Mouse (Mus musculus): Measurements from ENCODE around the gene Cabin1. TPM values are rescaled to one million over a fixed set of nuclear protein-coding genes. Genes with fewer than 3 reads are reported as not detected.
A peak's percentile ranks its signal among the peaks of the same experiment; 100 is the strongest.

The Cabin1 gene
- polyA plus RNA-seq, 1 experiment from 2014 or later, result 50.0 TPM

DNA sequence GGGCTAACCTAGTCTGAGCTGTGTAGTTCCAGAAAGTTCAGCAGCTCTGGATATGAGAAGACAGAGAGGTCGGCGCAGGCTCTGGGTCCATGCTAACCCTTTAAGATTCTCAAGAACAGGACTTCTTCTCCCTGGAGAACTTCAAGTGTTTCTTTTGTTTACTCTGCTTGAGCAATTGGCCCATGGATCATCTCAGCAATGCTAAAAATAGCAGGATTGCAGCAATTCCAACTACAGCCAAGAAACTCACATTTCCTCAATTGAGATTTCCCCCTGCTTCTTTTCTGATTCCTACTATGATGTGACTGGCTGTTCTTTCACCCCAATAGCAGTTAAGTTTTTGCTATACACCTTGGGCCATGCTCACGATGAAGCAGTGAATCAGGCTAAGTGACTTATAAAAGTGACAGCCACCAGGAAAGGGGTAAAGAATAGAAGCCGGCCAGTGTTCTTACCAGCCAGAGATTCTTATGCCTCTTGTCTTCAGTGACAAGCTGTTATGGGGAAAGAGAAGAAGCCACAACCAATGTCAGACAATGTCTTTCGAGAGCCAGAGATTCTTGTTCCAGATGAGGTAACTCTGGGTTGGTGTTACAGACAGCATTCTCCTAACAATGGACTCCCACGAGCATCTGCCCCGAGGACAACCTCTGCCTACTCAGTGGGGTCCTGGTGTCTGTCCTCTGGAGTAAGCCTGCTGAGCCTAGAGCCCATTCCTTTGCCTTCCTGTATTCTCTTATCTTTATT, 87.1 kb downstream of the Cabin1 start:
- Histone ChIP-seq H3K9me3 (ENCODE audit: low read depth, low read length) (no peaks in the 10 kb centered on the region), H3K4me3 (ENCODE audit: low read depth, low read length) (no peak overlapping the region), H3K27me3 (ENCODE audit: insufficient read depth, low read length) (no peaks in the 10 kb centered on the region), H3K9ac (no peak overlapping the region), H3K4me2 (no peak overlapping the region), H3K36me3 (ENCODE audit: insufficient read depth) (peaks cover 27% of the 10 kb centered on the region; the same call in 1 of the 2 replicates), H3K27ac (ENCODE audit: low read depth) (peak overlapping the region; percentile 44), H3K4me1 (ENCODE audit: insufficient read depth) (peaks cover 11% of the 10 kb centered on the region)
- DNase-seq, result peak; percentile 79
- ATAC-seq (ENCODE audit: insufficient read depth), result peak; percentile 15; the same call in 1 of the 2 replicates
- 65% methylated on average over 7 of the region's 7 CpGs for WGBS
- TF ChIP-seq CTCF (IDR thresholded peaks at IDR 0.05; ENCODE audit: low read depth), result no peak

DNA sequence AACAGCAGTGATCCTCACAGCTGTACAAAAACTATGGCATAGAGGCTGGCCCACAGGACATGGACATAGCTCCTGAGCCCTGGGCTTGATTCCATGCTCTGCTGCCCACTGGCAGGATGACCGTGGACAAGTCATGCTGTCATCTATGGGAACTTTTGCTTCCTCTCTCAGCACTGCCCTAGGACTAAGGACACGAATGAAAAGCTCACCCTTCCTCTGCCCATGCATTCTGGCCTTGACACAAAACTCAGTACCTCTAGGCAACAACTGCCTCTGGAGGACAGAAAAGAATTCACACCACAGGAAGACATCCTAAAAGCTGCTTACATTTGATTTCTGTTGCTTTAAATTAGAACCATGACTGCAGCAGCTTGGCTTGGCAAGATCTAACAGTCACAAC, 87.9 kb downstream of the Cabin1 start:
- Histone ChIP-seq H3K36me3 (ENCODE audit: insufficient read depth) (0 out of 2 replicates have a peak, but pooled peaks cover 21% of the 10 kb centered on the region), H3K4me2 (no peak overlapping the region), H3K9ac (no peak overlapping the region), H3K27ac (ENCODE audit: low read depth) (peak overlapping the region; percentile 44; the same call in 1 of the 2 replicates), H3K27me3 (ENCODE audit: insufficient read depth, low read length) (no peaks in the 10 kb centered on the region), H3K9me3 (ENCODE audit: low read depth, low read length) (no peaks in the 10 kb centered on the region), H3K4me1 (ENCODE audit: insufficient read depth) (peaks cover 11% of the 10 kb centered on the region), H3K4me3 (ENCODE audit: low read depth, low read length) (no peak overlapping the region)
- ATAC-seq (ENCODE audit: insufficient read depth) (peak; percentile 14; the same call in 1 of the 2 replicates), DNase-seq (no peak)
- WGBS, result 79% methylated on average over 2 of the region's 2 CpGs
- TF ChIP-seq CTCF (IDR thresholded peaks at IDR 0.05; ENCODE audit: low read depth), result no peak

- H3K9ac ChIP-seq, result no peak overlapping the region
- no peaks in the 10 kb centered on the region for H3K9me3 ChIP-seq (ENCODE audit: low read depth, low read length)
- no peak overlapping the region for H3K4me3 ChIP-seq (ENCODE audit: low read depth, low read length)
- 0 out of 2 replicates have a peak, but pooled peaks cover 16% of the 10 kb centered on the region for H3K36me3 ChIP-seq (ENCODE audit: insufficient read depth)
- TF ChIP-seq CTCF (IDR thresholded peaks at IDR 0.05; ENCODE audit: low read depth), result no peak
- H3K27me3 ChIP-seq (ENCODE audit: insufficient read depth, low read length), result no peaks in the 10 kb centered on the region
- 84% methylated on average over 8 of the region's 8 CpGs for WGBS
- peaks cover 11% of the 10 kb centered on the region for H3K4me1 ChIP-seq (ENCODE audit: insufficient read depth)
- no peak overlapping the region for H3K4me2 ChIP-seq
- ATAC-seq (ENCODE audit: insufficient read depth), result no peak
- H3K27ac ChIP-seq (ENCODE audit: low read depth), result no peak overlapping the region
- DNase-seq, result no peak
Measured at GRCm38 (mm10) chr10:75675594-75675993, 88.5 kb downstream of the Cabin1 start.

- H3K27me3 ChIP-seq (ENCODE audit: insufficient read depth, low read length), result peaks cover 4% of the 10 kb centered on the region; the same call in 1 of the 2 replicates
- no peak for TF ChIP-seq CTCF (IDR thresholded peaks at IDR 0.05; ENCODE audit: low read depth)
- no peak overlapping the region for H3K4me3 ChIP-seq (ENCODE audit: low read depth, low read length)
- no peak overlapping the region for H3K27ac ChIP-seq (ENCODE audit: low read depth)
- no peak overlapping the region for H3K9ac ChIP-seq
- DNase-seq, result no peak
- no peak for ATAC-seq (ENCODE audit: insufficient read depth)
- H3K4me1 ChIP-seq (ENCODE audit: insufficient read depth), result peaks cover 6% of the 10 kb centered on the region; the same call in 1 of the 2 replicates
- H3K4me2 ChIP-seq, result no peak overlapping the region
- WGBS, result 91% methylated on average over 1 of the region's 1 CpGs
- peaks cover 11% of the 10 kb centered on the region; the same call in 1 of the 2 replicates for H3K36me3 ChIP-seq (ENCODE audit: insufficient read depth)
- H3K9me3 ChIP-seq (ENCODE audit: low read depth, low read length), result no peaks in the 10 kb centered on the region
Measured at GRCm38 (mm10) chr10:75669936-75670335, 94.2 kb downstream of the Cabin1 start.

DNA sequence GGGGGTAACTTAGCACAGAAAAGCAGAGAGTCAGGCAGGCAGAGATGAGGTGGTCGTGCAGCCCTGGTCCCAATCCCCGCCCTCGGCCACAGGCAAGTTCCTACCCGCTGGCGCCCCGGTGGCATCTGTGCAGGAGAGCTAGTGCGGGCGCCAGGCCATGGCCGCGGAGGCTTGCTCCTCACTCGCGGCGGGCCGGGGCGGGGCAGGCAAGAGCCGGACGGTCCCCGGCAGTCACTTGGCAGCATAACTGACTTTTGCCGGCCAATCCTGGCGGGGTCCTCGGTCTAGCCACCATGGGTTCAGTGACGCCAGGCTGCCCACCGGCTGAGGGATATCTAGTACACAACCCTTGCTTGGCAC, 96.2 kb downstream of the Cabin1 start:
- Histone ChIP-seq H3K27me3 (ENCODE audit: insufficient read depth, low read length) (peaks cover 4% of the 10 kb centered on the region; the same call in 1 of the 2 replicates), H3K4me3 (ENCODE audit: low read depth, low read length) (peak overlapping the region; percentile 69), H3K27ac (ENCODE audit: low read depth) (peak overlapping the region; percentile 77), H3K9ac (peak overlapping the region; percentile 77), H3K36me3 (ENCODE audit: insufficient read depth) (peaks cover 21% of the 10 kb centered on the region; the same call in 1 of the 2 replicates), H3K4me2 (peak overlapping the region; percentile 97), H3K4me1 (ENCODE audit: insufficient read depth) (peaks cover 6% of the 10 kb centered on the region; the same call in 1 of the 2 replicates), H3K9me3 (ENCODE audit: low read depth, low read length) (no peaks in the 10 kb centered on the region)
- DNase-seq (peak; percentile 77), ATAC-seq (ENCODE audit: insufficient read depth) (peak; percentile 84)
- WGBS, result 2% methylated on average over 23 of the region's 23 CpGs
- no peak for TF ChIP-seq CTCF (IDR thresholded peaks at IDR 0.05; ENCODE audit: low read depth)

DNA sequence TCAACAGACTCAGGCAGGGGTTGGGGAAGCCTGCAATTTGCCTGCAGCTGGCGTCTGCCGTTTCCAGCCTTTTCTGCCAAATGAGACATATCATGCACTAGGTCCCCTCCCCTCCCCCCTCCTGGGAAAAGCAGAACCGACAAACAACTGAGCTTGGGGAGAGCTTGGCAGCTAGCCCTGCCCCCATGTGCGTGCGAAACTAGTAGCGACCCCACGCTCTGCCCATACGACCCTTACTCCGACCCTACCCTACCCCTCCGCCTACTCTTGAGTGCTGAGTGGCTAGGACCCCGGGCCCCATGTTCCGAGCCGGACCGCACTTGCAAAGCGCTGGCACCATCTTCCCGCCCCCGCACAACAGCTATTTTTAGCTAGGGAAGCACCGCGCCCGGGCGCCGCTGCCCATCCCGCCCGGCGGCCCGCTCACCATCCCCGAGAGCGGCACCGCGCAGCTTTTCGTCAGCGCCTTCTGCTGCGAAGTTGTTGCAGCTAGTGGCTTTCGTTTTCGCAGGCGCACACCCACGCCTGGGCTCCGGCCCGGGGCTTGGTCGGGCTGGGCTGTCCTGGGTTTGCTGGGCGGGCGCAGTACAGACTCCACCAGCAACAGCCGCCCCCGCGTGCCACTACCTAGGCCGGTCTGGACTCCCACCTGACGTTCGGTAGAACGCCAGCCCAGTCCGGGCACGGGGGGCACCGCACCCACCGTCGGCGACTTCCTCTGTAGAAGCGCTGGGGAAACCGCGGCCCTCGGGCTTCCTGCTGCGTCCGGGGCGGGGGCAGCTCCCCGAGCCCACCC, 96.8 kb downstream of the Cabin1 start:
- peak overlapping the region; percentile 77 for H3K9ac ChIP-seq
- peak overlapping the region; percentile 77 for H3K27ac ChIP-seq (ENCODE audit: low read depth)
- peak overlapping the region; percentile 69 for H3K4me3 ChIP-seq (ENCODE audit: low read depth, low read length)
- no peak for TF ChIP-seq CTCF (IDR thresholded peaks at IDR 0.05; ENCODE audit: low read depth)
- ATAC-seq (ENCODE audit: insufficient read depth), result peak; percentile 83
- H3K4me1 ChIP-seq (ENCODE audit: insufficient read depth), result peaks cover 6% of the 10 kb centered on the region; the same call in 1 of the 2 replicates
- peak; percentile 76 for DNase-seq
- H3K9me3 ChIP-seq (ENCODE audit: low read depth, low read length), result no peaks in the 10 kb centered on the region
- H3K4me2 ChIP-seq, result peak overlapping the region; percentile 97
- peaks cover 23% of the 10 kb centered on the region; the same call in 1 of the 2 replicates for H3K36me3 ChIP-seq (ENCODE audit: insufficient read depth)
- H3K27me3 ChIP-seq (ENCODE audit: insufficient read depth, low read length), result peaks cover 4% of the 10 kb centered on the region; the same call in 1 of the 2 replicates
- WGBS, result under 1% methylated on average over 63 of the region's 63 CpGs
